Mouse (Mus musculus): ENCODE data around the gene Sesn2. TPM values are rescaled to one million over a fixed set of nuclear protein-coding genes. Genes with fewer than 3 reads are reported as not detected.

Sesn2 gene
- polyA plus RNA-seq, 1 experiment: 8.2 TPM

DNA sequence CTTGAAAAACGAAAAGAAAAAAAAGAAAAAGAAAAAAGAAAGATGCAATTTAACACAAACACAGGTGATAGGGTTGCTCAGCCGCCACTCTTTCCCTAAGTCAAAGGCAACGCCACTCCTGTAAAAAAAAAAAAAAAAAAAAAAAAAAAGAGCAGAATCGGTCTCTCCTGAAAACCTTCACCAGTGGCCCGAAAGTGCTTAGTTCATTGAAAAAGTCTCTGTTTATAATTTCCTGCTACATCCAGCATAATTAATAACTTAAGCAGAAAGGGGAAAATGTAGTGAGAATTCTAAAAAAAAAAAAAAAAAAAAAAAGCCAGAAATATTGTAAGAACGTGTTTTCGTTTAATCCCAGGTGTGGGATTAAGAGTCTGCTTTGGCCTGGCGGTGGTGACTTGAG, 65.8 kb downstream of the Sesn2 start:
- no peak overlapping the region for H3K4me3 ChIP-seq (ENCODE audit: insufficient read depth, low read length)
- TF ChIP-seq POLR2A (IDR thresholded peaks at IDR 0.05; ENCODE audit: extremely low read depth, insufficient read depth, low read length): no peak
- TF ChIP-seq CTCF (IDR thresholded peaks at IDR 0.05; ENCODE audit: extremely low read depth, insufficient read depth, low read length): no peak
- H3K27ac ChIP-seq (ENCODE audit: insufficient read depth, low read length): no peak overlapping the region
- H3K4me1 ChIP-seq (ENCODE audit: control insufficient read depth, insufficient read depth, low read length): no peaks in the 10 kb centered on the region

Other genes with a start within 250 kb of the Sesn2 start
- gene Gmeb1, start 248.9 kb downstream of the Sesn2 start, polyA plus RNA-seq (2012; rRNA removed): 19.1 and 20.6 TPM in 2 replicates
- 15.9 and 19.4 TPM in 2 replicates for gene Taf12, start 236.1 kb downstream of the Sesn2 start, polyA plus RNA-seq (2012; rRNA removed)
- gene Rab42, start 207.1 kb downstream of the Sesn2 start, polyA plus RNA-seq (2012; rRNA removed): 3.8 and 5.3 TPM in 2 replicates
- gene Trnau1ap, start 181.0 kb downstream of the Sesn2 start, polyA plus RNA-seq (2012; rRNA removed): 14.9 and 16.6 TPM in 2 replicates
- gene Rcc1, start 156.9 kb downstream of the Sesn2 start, polyA plus RNA-seq (2012; rRNA removed): 8.8 and 9.2 TPM in 2 replicates
- 5.6 and 6.4 TPM in 2 replicates for gene Phactr4, start 88.0 kb downstream of the Sesn2 start, polyA plus RNA-seq (2012; rRNA removed)
- gene Med18, start 46.6 kb downstream of the Sesn2 start, polyA plus RNA-seq (2012; rRNA removed): 5.6 TPM in 2 replicates
- 738 and 747 TPM in 2 replicates for gene Atpif1, start 23.2 kb upstream of the Sesn2 start, polyA plus RNA-seq (2012; rRNA removed)
- gene Dnajc8, start 25.0 kb upstream of the Sesn2 start, polyA plus RNA-seq (2012; rRNA removed): 112 and 117 TPM in 2 replicates
- 1.5 and 1.7 TPM in 2 replicates for gene Ptafr, start 53.6 kb upstream of the Sesn2 start, polyA plus RNA-seq (2012; rRNA removed)
- 24.5 and 25.5 TPM in 2 replicates for gene Eya3, start 128.5 kb upstream of the Sesn2 start, polyA plus RNA-seq (2012; rRNA removed)
- 2.8 and 3.0 TPM in 2 replicates for gene Xkr8, start 222.0 kb upstream of the Sesn2 start, polyA plus RNA-seq (2012; rRNA removed)
- gene Smpdl3b, start 246.8 kb upstream of the Sesn2 start, polyA plus RNA-seq (2012; rRNA removed): 1.9 and 3.0 TPM in 2 replicates

All from cortical plate, adult 2 months (tissue).